Mouse (Mus musculus) bone marrow macrophage, adult 2 months (primary cell): Measurements from ENCODE around the gene 1810024B03Rik.

ENCODE experiments used
- CTCF ChIP-seq: IDR thresholded peaks from 2 replicates; pipeline ENCODE4 v1.5.1; 2012; ENCODE audit warnings: low read depth, mild to moderate bottlenecking, low read length, moderate library complexity
- POLR2A ChIP-seq: IDR thresholded peaks from 2 replicates; pipeline ENCODE4 v1.6.1; 2012; ENCODE audit warnings: mild to moderate bottlenecking, low read depth, low read length, borderline replicate concordance

DNA sequence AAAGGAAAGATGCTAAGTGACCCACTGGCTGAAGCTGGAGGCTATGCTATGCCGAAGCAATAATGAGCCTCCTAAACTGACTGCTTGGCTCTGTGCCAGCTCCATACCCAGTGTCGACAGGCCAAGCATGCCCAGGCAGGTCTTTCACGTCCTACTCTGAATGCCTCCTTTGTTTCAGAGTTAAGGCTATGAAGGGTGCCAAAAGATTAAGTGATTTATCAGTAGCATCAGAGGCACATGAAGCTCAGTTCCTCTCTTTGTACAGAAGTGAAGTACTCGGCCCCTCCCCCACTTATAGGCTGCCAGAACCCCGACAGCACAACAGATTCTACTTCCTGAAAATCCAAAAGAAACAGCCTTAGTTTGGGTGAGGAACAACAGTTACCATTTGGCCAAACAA, 71.1 kb downstream of the 1810024B03Rik start:
- no peak for TF ChIP-seq POLR2A
- no peak for TF ChIP-seq CTCF
